Mouse (Mus musculus): ENCODE data around the gene Lnx2.

GRCm38 (mm10) chr5:147024331-147025034, 51.9 kb downstream of the Lnx2 start:
- TF ChIP-seq POLR2A (IDR thresholded peaks at IDR 0.05; ENCODE audit: borderline replicate concordance, extremely low read depth, insufficient read depth, insufficient read length, poor library complexity, severe bottlenecking): no peak
- TF ChIP-seq CTCF (IDR thresholded peaks at IDR 0.05; ENCODE audit: borderline replicate concordance, extremely low read depth, insufficient read depth, insufficient read length): no peak

Data from brain, embryonic 14.5 days (tissue).